Mouse (Mus musculus): ENCODE data around the gene Pigt. TPM values are rescaled to one million over a fixed set of nuclear protein-coding genes. Genes with fewer than 3 reads are reported as not detected.
A peak's percentile ranks its signal among the peaks of the same experiment; 100 is the strongest.

Pigt gene
- polyA plus RNA-seq, 1 experiment: 49.9 TPM

GRCm38 (mm10) chr2:164514916-164515315 lies 17.6 kb downstream of the Pigt start:
- no peak for TF ChIP-seq EP300 (IDR thresholded peaks at IDR 0.05; ENCODE audit: insufficient read depth, low read depth, low read length)
- H3K9ac ChIP-seq (ENCODE audit: low read depth, poor library complexity, severe bottlenecking): no peak overlapping the region
- H3K27ac ChIP-seq (ENCODE audit: insufficient read depth, low read length): no peak overlapping the region
- no peaks in the 10 kb centered on the region for H3K27me3 ChIP-seq (ENCODE audit: control insufficient read depth, insufficient read depth, low read length, poor library complexity, severe bottlenecking)
- no peaks in the 10 kb centered on the region for H3K36me3 ChIP-seq (ENCODE audit: control insufficient read depth, insufficient read depth, low read length, poor library complexity, severe bottlenecking)
- no peaks in the 10 kb centered on the region for H3K9me3 ChIP-seq (replicated peaks; ENCODE audit: control insufficient read depth, insufficient read depth, low read length, poor library complexity, severe bottlenecking)
- no peak overlapping the region for H3K4me3 ChIP-seq (ENCODE audit: low read depth, low read length)
- H3K4me1 ChIP-seq (ENCODE audit: control insufficient read depth, insufficient read depth, low read length): peaks cover 4% of the 10 kb centered on the region

- H3K27me3 ChIP-seq (ENCODE audit: control insufficient read depth, insufficient read depth, low read length, poor library complexity, severe bottlenecking): no peaks in the 10 kb centered on the region
- no peak overlapping the region for H3K9ac ChIP-seq (ENCODE audit: low read depth, poor library complexity, severe bottlenecking)
- H3K27ac ChIP-seq (ENCODE audit: insufficient read depth, low read length): no peak overlapping the region
- no peaks in the 10 kb centered on the region for H3K36me3 ChIP-seq (ENCODE audit: control insufficient read depth, insufficient read depth, low read length, poor library complexity, severe bottlenecking)
- peaks cover 5% of the 10 kb centered on the region for H3K4me1 ChIP-seq (ENCODE audit: control insufficient read depth, insufficient read depth, low read length)
- H3K4me3 ChIP-seq (ENCODE audit: low read depth, low read length): no peak overlapping the region
- H3K9me3 ChIP-seq (replicated peaks; ENCODE audit: control insufficient read depth, insufficient read depth, low read length, poor library complexity, severe bottlenecking): no peaks in the 10 kb centered on the region
- TF ChIP-seq POLR2A (IDR thresholded peaks at IDR 0.05; ENCODE audit: insufficient read depth, low read length): no peak
- TF ChIP-seq CTCF (IDR thresholded peaks at IDR 0.05; ENCODE audit: low read depth, low read length): no peak
- no peak for TF ChIP-seq EP300 (IDR thresholded peaks at IDR 0.05; ENCODE audit: insufficient read depth, low read depth, low read length)
Measured at GRCm38 (mm10) chr2:164515897-164516296, 18.6 kb downstream of the Pigt start.

GRCm38 (mm10) chr2:164516592-164516991 lies 19.3 kb downstream of the Pigt start:
- Histone ChIP-seq H3K9me3 (replicated peaks; ENCODE audit: control insufficient read depth, insufficient read depth, low read length, poor library complexity, severe bottlenecking) (no peaks in the 10 kb centered on the region), H3K36me3 (ENCODE audit: control insufficient read depth, insufficient read depth, low read length, poor library complexity, severe bottlenecking) (no peaks in the 10 kb centered on the region), H3K4me1 (ENCODE audit: control insufficient read depth, insufficient read depth, low read length) (peaks cover 7% of the 10 kb centered on the region), H3K27ac (ENCODE audit: insufficient read depth, low read length) (no peak overlapping the region), H3K27me3 (ENCODE audit: control insufficient read depth, insufficient read depth, low read length, poor library complexity, severe bottlenecking) (no peaks in the 10 kb centered on the region), H3K9ac (ENCODE audit: low read depth, poor library complexity, severe bottlenecking) (no peak overlapping the region), H3K4me3 (ENCODE audit: low read depth, low read length) (no peak overlapping the region)
- no peak for TF ChIP-seq CTCF (IDR thresholded peaks at IDR 0.05; ENCODE audit: low read depth, low read length)
- TF ChIP-seq POLR2A (IDR thresholded peaks at IDR 0.05; ENCODE audit: insufficient read depth, low read length): no peak
- TF ChIP-seq EP300 (IDR thresholded peaks at IDR 0.05; ENCODE audit: insufficient read depth, low read depth, low read length): no peak

GRCm38 (mm10) chr2:164517485-164518221 lies 20.3 kb downstream of the Pigt start:
- Histone ChIP-seq H3K36me3 (ENCODE audit: control insufficient read depth, insufficient read depth, low read length, poor library complexity, severe bottlenecking) (no peaks in the 10 kb centered on the region), H3K4me3 (ENCODE audit: low read depth, low read length) (no peak overlapping the region), H3K9me3 (replicated peaks; ENCODE audit: control insufficient read depth, insufficient read depth, low read length, poor library complexity, severe bottlenecking) (no peaks in the 10 kb centered on the region), H3K27me3 (ENCODE audit: control insufficient read depth, insufficient read depth, low read length, poor library complexity, severe bottlenecking) (no peaks in the 10 kb centered on the region), H3K4me1 (ENCODE audit: control insufficient read depth, insufficient read depth, low read length) (peaks cover 8% of the 10 kb centered on the region), H3K9ac (ENCODE audit: low read depth, poor library complexity, severe bottlenecking) (no peak overlapping the region), H3K27ac (ENCODE audit: insufficient read depth, low read length) (no peak overlapping the region)
- TF ChIP-seq EP300 (IDR thresholded peaks at IDR 0.05; ENCODE audit: insufficient read depth, low read depth, low read length) (no peak), POLR2A (IDR thresholded peaks at IDR 0.05; ENCODE audit: insufficient read depth, low read length) (no peak), CTCF (IDR thresholded peaks at IDR 0.05; ENCODE audit: low read depth, low read length) (peak; percentile 83)

- Histone ChIP-seq H3K9me3 (replicated peaks; ENCODE audit: control insufficient read depth, insufficient read depth, low read length, poor library complexity, severe bottlenecking) (no peaks in the 10 kb centered on the region), H3K36me3 (ENCODE audit: control insufficient read depth, insufficient read depth, low read length, poor library complexity, severe bottlenecking) (no peaks in the 10 kb centered on the region), H3K4me1 (ENCODE audit: control insufficient read depth, insufficient read depth, low read length) (peaks cover 5% of the 10 kb centered on the region), H3K4me3 (ENCODE audit: low read depth, low read length) (no peak overlapping the region), H3K27ac (ENCODE audit: insufficient read depth, low read length) (no peak overlapping the region), H3K9ac (ENCODE audit: low read depth, poor library complexity, severe bottlenecking) (no peak overlapping the region), H3K27me3 (ENCODE audit: control insufficient read depth, insufficient read depth, low read length, poor library complexity, severe bottlenecking) (no peaks in the 10 kb centered on the region)
- TF ChIP-seq EP300 (IDR thresholded peaks at IDR 0.05; ENCODE audit: insufficient read depth, low read depth, low read length): no peak
- no peak for TF ChIP-seq CTCF (IDR thresholded peaks at IDR 0.05; ENCODE audit: low read depth, low read length)
- no peak for TF ChIP-seq POLR2A (IDR thresholded peaks at IDR 0.05; ENCODE audit: insufficient read depth, low read length)
Measured at GRCm38 (mm10) chr2:164518266-164519170, 21.2 kb downstream of the Pigt start.

GRCm38 (mm10) chr2:164519171-164519526 lies 21.8 kb downstream of the Pigt start:
- H3K9me3 ChIP-seq (replicated peaks; ENCODE audit: control insufficient read depth, insufficient read depth, low read length, poor library complexity, severe bottlenecking): no peaks in the 10 kb centered on the region
- H3K36me3 ChIP-seq (ENCODE audit: control insufficient read depth, insufficient read depth, low read length, poor library complexity, severe bottlenecking): no peaks in the 10 kb centered on the region
- peaks cover 4% of the 10 kb centered on the region for H3K4me1 ChIP-seq (ENCODE audit: control insufficient read depth, insufficient read depth, low read length)
- TF ChIP-seq CTCF (IDR thresholded peaks at IDR 0.05; ENCODE audit: low read depth, low read length): no peak
- no peak for TF ChIP-seq EP300 (IDR thresholded peaks at IDR 0.05; ENCODE audit: insufficient read depth, low read depth, low read length)
- no peak for TF ChIP-seq POLR2A (IDR thresholded peaks at IDR 0.05; ENCODE audit: insufficient read depth, low read length)
- H3K27ac ChIP-seq (ENCODE audit: insufficient read depth, low read length): no peak overlapping the region
- no peak overlapping the region for H3K4me3 ChIP-seq (ENCODE audit: low read depth, low read length)
- H3K27me3 ChIP-seq (ENCODE audit: control insufficient read depth, insufficient read depth, low read length, poor library complexity, severe bottlenecking): no peaks in the 10 kb centered on the region
- H3K9ac ChIP-seq (ENCODE audit: low read depth, poor library complexity, severe bottlenecking): no peak overlapping the region
